In the genomic region with DNA sequence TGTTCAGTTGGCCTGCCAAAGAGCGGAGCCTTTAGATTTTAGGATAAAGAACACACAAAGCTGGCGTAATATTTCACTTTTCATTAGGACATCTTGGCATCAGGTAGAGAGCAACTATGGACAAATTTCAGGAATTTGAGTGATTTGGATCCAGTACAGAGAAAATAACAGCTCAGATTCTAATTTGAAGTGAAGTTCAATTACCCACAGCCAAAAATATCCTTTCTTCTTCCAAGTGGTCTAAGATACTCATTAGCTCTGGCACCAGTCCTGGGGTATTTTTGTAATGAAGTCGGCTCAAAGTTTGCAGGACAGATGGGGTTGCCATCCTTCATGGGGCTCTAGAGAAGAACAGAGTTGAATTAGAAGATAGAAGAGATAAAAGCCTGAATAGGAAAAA, we compare ENCODE assay signal across 31 mouse cellular contexts. TPM values are rescaled to one million over a fixed set of nuclear protein-coding genes. Genes with fewer than 3 reads are reported as not detected.
DNase-seq lines count a peak whose midpoint lies in the region; ATAC-seq and TF ChIP-seq lines count a peak whose summit lies in the region.
"Had no signal": no experiment of that assay in that cellular context is flagged by ENCODE, and none has a peak within 500 bp of the region (broad histone marks: within the 10 kb centered on the region; RNA-seq: fewer than 3 reads in every experiment).

No protein-coding gene starts in this region.

- no peaks in the 10 kb centered on the region for H3K4me1 ChIP-seq in heart, embryonic 11.5 days (ENCODE audit: control insufficient read depth, insufficient read depth, low read length)
- no peaks in the 10 kb centered on the region for H3K4me1 ChIP-seq in midbrain, postnatal 0 days (ENCODE audit: insufficient read depth, low read length)
- no peaks in the 10 kb centered on the region for H3K4me1 ChIP-seq in midbrain, embryonic 13.5 days (replicated peaks)
- H3K4me1 ChIP-seq: heart, embryonic 10.5 days; hindbrain, embryonic 13.5 days; lung, embryonic 15.5 days; midbrain, embryonic 10.5 days; neural tube, embryonic 12.5 days had no signal

- H3K36me3 ChIP-seq in heart, embryonic 11.5 days (ENCODE audit: control insufficient read depth, insufficient read depth, low read length), result no peaks in the 10 kb centered on the region
- H3K36me3 ChIP-seq in midbrain, postnatal 0 days (ENCODE audit: insufficient read depth, low read length), result no peaks in the 10 kb centered on the region
- no peaks in the 10 kb centered on the region for H3K36me3 ChIP-seq in midbrain, embryonic 13.5 days
- H3K36me3 ChIP-seq: G1E; heart, embryonic 10.5 days; hindbrain, embryonic 13.5 days; limb, embryonic 13.5 days; lung, embryonic 15.5 days; midbrain, embryonic 10.5 days; neural tube, embryonic 12.5 days had no signal

- 87% methylated on average over 3 of the region's 3 CpGs for WGBS in heart, embryonic 11.5 days (ENCODE audit: insufficient replicate concordance)
- 91% methylated on average over 3 of the region's 3 CpGs for WGBS in midbrain, postnatal 0 days
- 92% methylated on average over 3 of the region's 3 CpGs for WGBS in midbrain, embryonic 13.5 days

- no peak for TF ChIP-seq CTCF in midbrain, postnatal 0 days (IDR thresholded peaks at IDR 0.05)

- H3K27me3 ChIP-seq in heart, embryonic 11.5 days (ENCODE audit: control insufficient read depth, insufficient read depth, low read length), result no peaks in the 10 kb centered on the region
- no peaks in the 10 kb centered on the region for H3K27me3 ChIP-seq in midbrain, postnatal 0 days (ENCODE audit: insufficient read depth, low read length)
- no peaks in the 10 kb centered on the region for H3K27me3 ChIP-seq in midbrain, embryonic 13.5 days
- H3K27me3 ChIP-seq: hindbrain, embryonic 13.5 days; limb, embryonic 13.5 days; lung, embryonic 15.5 days; neural tube, embryonic 12.5 days; Patski had no signal

- ATAC-seq in heart, embryonic 11.5 days (replicated peaks; ENCODE audit: insufficient number of reproducible peaks, low FRiP score, low TSS enrichment), result no peak
- ATAC-seq in midbrain, postnatal 0 days (ENCODE audit: low FRiP score), result no peak
- no peak for ATAC-seq in midbrain, embryonic 13.5 days
- ATAC-seq: midbrain, embryonic 16.5 days; Patski had no signal

- no peaks in the 10 kb centered on the region for H3K9me3 ChIP-seq in heart, embryonic 11.5 days (replicated peaks; ENCODE audit: control insufficient read depth, low read length)
- H3K9me3 ChIP-seq in midbrain, postnatal 0 days (ENCODE audit: low read length), result no peaks in the 10 kb centered on the region
- H3K9me3 ChIP-seq in midbrain, embryonic 13.5 days, result no peaks in the 10 kb centered on the region
- H3K9me3 ChIP-seq: G1E; heart, embryonic 10.5 days; hindbrain, embryonic 13.5 days; limb, embryonic 13.5 days; lung, embryonic 15.5 days; midbrain, embryonic 10.5 days; neural tube, embryonic 12.5 days had no signal

- no peak overlapping the region for H3K27ac ChIP-seq in heart, embryonic 11.5 days (ENCODE audit: low read depth, low read length)
- no peak overlapping the region for H3K27ac ChIP-seq in midbrain, postnatal 0 days (ENCODE audit: low read depth, low read length)
- no peak overlapping the region for H3K27ac ChIP-seq in midbrain, embryonic 13.5 days
- H3K27ac ChIP-seq: heart, embryonic 10.5 days; hindbrain, embryonic 13.5 days; kidney, postnatal 0 days; left cerebral cortex, adult 2 months; limb, embryonic 13.5 days; lung, embryonic 15.5 days; midbrain, embryonic 10.5 days; neural tube, embryonic 12.5 days had no signal

- no peak overlapping the region for H3K9ac ChIP-seq in heart, embryonic 11.5 days (ENCODE audit: low read depth, low read length)
- H3K9ac ChIP-seq in midbrain, postnatal 0 days (replicated peaks; ENCODE audit: low read length, poor library complexity, severe bottlenecking), result no peak overlapping the region
- no peak overlapping the region for H3K9ac ChIP-seq in midbrain, embryonic 13.5 days (replicated peaks)
- H3K9ac ChIP-seq: hindbrain, embryonic 13.5 days; limb, embryonic 13.5 days; lung, embryonic 15.5 days; neural tube, embryonic 12.5 days had no signal

- no peak overlapping the region for H3K4me2 ChIP-seq in heart, embryonic 11.5 days
- no peak overlapping the region for H3K4me2 ChIP-seq in midbrain, postnatal 0 days (ENCODE audit: low read depth, low read length, poor library complexity, severe bottlenecking)
- H3K4me2 ChIP-seq in midbrain, embryonic 13.5 days (replicated peaks), result no peak overlapping the region
- H3K4me2 ChIP-seq: hindbrain, embryonic 13.5 days; limb, embryonic 13.5 days; liver, embryonic 11.5 days; lung, embryonic 15.5 days; neural tube, embryonic 12.5 days had no signal

- peak; percentile 50 to 59 for DNase-seq in cerebellum, postnatal 14 days
- DNase-seq in cerebellum, postnatal 36 days, result no peak
- DNase-seq in heart, adult 11 months, result peak; percentile 43
- DNase-seq in midbrain, postnatal 0 days (ENCODE audit: low spot score), result peak; percentile 42
- DNase-seq in right cerebral cortex, postnatal 25 days, result no peak
- DNase-seq: adrenal gland, postnatal 10 days; cerebellum, adult 18-20 months; cerebellum, postnatal 25 days; gastrocnemius, postnatal 14 days; heart, postnatal 36 days; kidney, adult 8-10 months; layer of hippocampus, adult 9-11 months; right cerebral cortex, adult 18-20 months; thymus, postnatal 4 days had no signal

- H3K4me3 ChIP-seq in heart, embryonic 11.5 days (ENCODE audit: low read depth, low read length), result no peak overlapping the region
- no peak overlapping the region for H3K4me3 ChIP-seq in midbrain, postnatal 0 days (ENCODE audit: low read depth, low read length)
- H3K4me3 ChIP-seq in midbrain, embryonic 13.5 days (replicated peaks), result no peak overlapping the region
- H3K4me3 ChIP-seq: heart, embryonic 10.5 days; hindbrain, embryonic 13.5 days; left cerebral cortex, adult 2 months; limb, embryonic 13.5 days; lung, embryonic 15.5 days; midbrain, embryonic 10.5 days; myocyte; neural tube, embryonic 12.5 days had no signal

RNA-seq across cellular contexts. Expression of a gene that starts 21.9 kb away (rescaled TPM):
- polyA plus RNA-seq in heart, embryonic 11.5 days (2014; fragmentation: Nextera tagmentation; extraction: Ambion mirVana), result 0.33 and 0.69 TPM in 2 replicates
- 0.80 and 1.4 TPM in 2 replicates for total RNA-seq in midbrain, postnatal 0 days (2014; rRNA removed)
- 1.7 and 2.3 TPM in 2 replicates for polyA plus RNA-seq in midbrain, postnatal 0 days (2015; fragmentation: Nextera tagmentation; extraction: Ambion mirVana)
- 1.4 and 1.8 TPM in 2 replicates for polyA plus RNA-seq in midbrain, embryonic 13.5 days (2015; fragmentation: Nextera tagmentation; extraction: Ambion mirVana)
- total RNA-seq: granulocyte monocyte progenitor cell, adult 5-6 weeks; megakaryocyte progenitor cell, adult 5-6 weeks had no signal
- polyA plus RNA-seq: G1E had no signal

Comparison
In these comparisons a context has a peak if more than half of its experiments do, and no peak if none do; other contexts are left out.
1. DNase-seq: peak in cerebellum, postnatal 14 days (2 of 2), heart, adult 11 months (single experiment) and midbrain, postnatal 0 days (single experiment); none in cerebellum, postnatal 36 days (0 of 2) and right cerebral cortex, postnatal 25 days (single experiment).